Mouse (Mus musculus): ENCODE data around the gene Tlr7. TPM values are rescaled to one million over a fixed set of nuclear protein-coding genes. Genes with fewer than 3 reads are reported as not detected.

Gene Tlr7
- polyA plus RNA-seq, 1 experiment, result 0.99 TPM

DNA sequence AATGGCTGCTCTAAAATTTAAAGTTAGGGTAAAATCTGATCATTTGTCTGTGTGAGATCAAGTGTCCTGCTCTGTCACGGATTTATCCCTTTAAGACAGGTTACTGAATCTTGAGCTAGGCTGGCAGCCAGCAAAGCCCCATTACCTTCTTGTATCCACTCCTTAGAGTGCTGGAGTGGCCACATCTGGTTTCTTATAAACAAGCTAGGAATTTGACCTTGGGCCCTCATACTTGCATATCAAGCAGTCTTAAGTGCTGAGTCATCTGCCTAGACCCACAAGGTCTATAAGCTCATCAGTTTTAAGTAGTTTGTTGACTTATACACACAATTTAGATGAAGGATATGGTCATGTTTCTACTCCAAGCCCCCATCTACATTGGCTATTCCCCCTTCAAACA is 14.0 kb upstream of the Tlr7 start:
- WGBS, result 46% methylated on average over 1 of the region's 1 CpGs
- Histone ChIP-seq H3K27ac (ENCODE audit: insufficient read depth, low read depth, low read length) (peak overlapping the region; percentile 31; the same call in 1 of the 2 replicates), H3K4me3 (ENCODE audit: insufficient read depth, low read depth, low read length) (no peak overlapping the region), H3K27me3 (replicated peaks; ENCODE audit: control insufficient read depth, insufficient read depth, low read length) (no peaks in the 10 kb centered on the region), H3K4me1 (ENCODE audit: control insufficient read depth, insufficient read depth, low read length) (peaks cover 4% of the 10 kb centered on the region), H3K36me3 (ENCODE audit: control insufficient read depth, insufficient read depth, low read length) (no peaks in the 10 kb centered on the region)
- peak; percentile 74 for DNase-seq
- TF ChIP-seq POLR2A (IDR thresholded peaks at IDR 0.05; ENCODE audit: low read depth, low read length), result no peak

DNA sequence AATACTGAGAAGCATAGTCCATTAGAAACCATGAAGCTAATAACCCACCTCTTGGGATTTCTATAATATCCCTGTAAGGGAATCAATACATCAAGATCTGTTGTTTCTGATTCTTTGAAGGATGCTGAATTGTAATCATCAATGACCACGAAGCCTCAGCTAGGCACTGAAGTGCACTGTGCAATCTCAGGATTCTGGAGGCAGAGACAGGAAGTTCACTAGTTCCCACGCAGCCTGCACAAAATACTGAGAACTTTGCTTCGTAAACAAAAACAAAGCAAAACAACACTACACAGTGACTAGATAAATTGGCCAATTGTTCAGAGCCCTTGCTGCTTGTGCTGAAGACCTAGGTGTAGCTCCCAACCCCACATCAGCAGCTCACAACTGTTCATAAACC is 11.5 kb upstream of the Tlr7 start:
- DNase-seq, result no peak
- no peaks in the 10 kb centered on the region for H3K27me3 ChIP-seq (replicated peaks; ENCODE audit: control insufficient read depth, insufficient read depth, low read length)
- 88% methylated on average over 3 of the region's 3 CpGs for WGBS
- H3K27ac ChIP-seq (ENCODE audit: insufficient read depth, low read depth, low read length), result no peak overlapping the region
- no peaks in the 10 kb centered on the region for H3K36me3 ChIP-seq (ENCODE audit: control insufficient read depth, insufficient read depth, low read length)
- TF ChIP-seq POLR2A (IDR thresholded peaks at IDR 0.05; ENCODE audit: low read depth, low read length) (no peak), CTCF (conservative IDR thresholded peaks at IDR 0.05; ENCODE audit: insufficient read depth, insufficient read length, low read depth, low read length) (no peak)
- H3K4me1 ChIP-seq (ENCODE audit: control insufficient read depth, insufficient read depth, low read length), result peaks cover 4% of the 10 kb centered on the region
- H3K4me3 ChIP-seq (ENCODE audit: insufficient read depth, low read depth, low read length), result no peak overlapping the region

GRCm38 (mm10) chrX:167340190-167340589 is 9.8 kb upstream of the Tlr7 start:
- peaks cover 4% of the 10 kb centered on the region for H3K4me1 ChIP-seq (ENCODE audit: control insufficient read depth, insufficient read depth, low read length)
- no peak for TF ChIP-seq POLR2A (IDR thresholded peaks at IDR 0.05; ENCODE audit: low read depth, low read length)
- TF ChIP-seq CTCF (conservative IDR thresholded peaks at IDR 0.05; ENCODE audit: insufficient read depth, insufficient read length, low read depth, low read length), result no peak
- 96% methylated on average over 2 of the region's 2 CpGs for WGBS
- H3K4me3 ChIP-seq (ENCODE audit: insufficient read depth, low read depth, low read length), result no peak overlapping the region
- no peaks in the 10 kb centered on the region for H3K27me3 ChIP-seq (replicated peaks; ENCODE audit: control insufficient read depth, insufficient read depth, low read length)
- no peaks in the 10 kb centered on the region for H3K36me3 ChIP-seq (ENCODE audit: control insufficient read depth, insufficient read depth, low read length)
- H3K27ac ChIP-seq (ENCODE audit: insufficient read depth, low read depth, low read length), result no peak overlapping the region
- DNase-seq, result no peak

GRCm38 (mm10) chrX:167337990-167338389 is 7.6 kb upstream of the Tlr7 start:
- 88% methylated on average over 1 of the region's 1 CpGs for WGBS
- no peak for DNase-seq
- H3K27me3 ChIP-seq (replicated peaks; ENCODE audit: control insufficient read depth, insufficient read depth, low read length), result no peaks in the 10 kb centered on the region
- no peaks in the 10 kb centered on the region for H3K36me3 ChIP-seq (ENCODE audit: control insufficient read depth, insufficient read depth, low read length)
- no peaks in the 10 kb centered on the region for H3K4me1 ChIP-seq (ENCODE audit: control insufficient read depth, insufficient read depth, low read length)
- no peak overlapping the region for H3K27ac ChIP-seq (ENCODE audit: insufficient read depth, low read depth, low read length)
- no peak for TF ChIP-seq POLR2A (IDR thresholded peaks at IDR 0.05; ENCODE audit: low read depth, low read length)
- TF ChIP-seq CTCF (conservative IDR thresholded peaks at IDR 0.05; ENCODE audit: insufficient read depth, insufficient read length, low read depth, low read length), result no peak
- H3K4me3 ChIP-seq (ENCODE audit: insufficient read depth, low read depth, low read length), result no peak overlapping the region

DNA sequence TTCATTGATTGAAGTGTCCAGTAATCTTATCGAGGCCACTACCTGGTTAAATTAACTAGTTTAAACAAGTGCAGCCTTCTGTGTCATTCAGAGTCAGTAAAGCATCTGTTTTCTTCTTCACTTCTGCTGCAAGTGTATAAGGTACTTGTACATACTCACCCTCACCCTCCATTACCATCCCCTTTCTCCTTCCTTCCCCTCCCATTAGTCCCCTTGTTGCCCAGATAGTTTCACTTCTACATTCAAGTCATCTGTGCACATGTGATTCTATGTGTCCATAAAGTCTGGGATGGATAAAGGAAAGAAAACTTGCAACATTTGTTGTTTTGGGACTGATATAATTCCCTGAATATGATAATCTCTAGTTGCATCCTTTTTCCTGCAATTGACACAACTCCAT is 4.2 kb upstream of the Tlr7 start:
- H3K27me3 ChIP-seq (replicated peaks; ENCODE audit: control insufficient read depth, insufficient read depth, low read length), result no peaks in the 10 kb centered on the region
- H3K4me3 ChIP-seq (ENCODE audit: insufficient read depth, low read depth, low read length), result no peak overlapping the region
- 100% methylated on average over 1 of the region's 1 CpGs for WGBS
- TF ChIP-seq POLR2A (IDR thresholded peaks at IDR 0.05; ENCODE audit: low read depth, low read length) (no peak), CTCF (conservative IDR thresholded peaks at IDR 0.05; ENCODE audit: insufficient read depth, insufficient read length, low read depth, low read length) (no peak)
- H3K27ac ChIP-seq (ENCODE audit: insufficient read depth, low read depth, low read length), result no peak overlapping the region
- DNase-seq, result no peak
- H3K36me3 ChIP-seq (ENCODE audit: control insufficient read depth, insufficient read depth, low read length), result no peaks in the 10 kb centered on the region
- no peaks in the 10 kb centered on the region for H3K4me1 ChIP-seq (ENCODE audit: control insufficient read depth, insufficient read depth, low read length)

DNA sequence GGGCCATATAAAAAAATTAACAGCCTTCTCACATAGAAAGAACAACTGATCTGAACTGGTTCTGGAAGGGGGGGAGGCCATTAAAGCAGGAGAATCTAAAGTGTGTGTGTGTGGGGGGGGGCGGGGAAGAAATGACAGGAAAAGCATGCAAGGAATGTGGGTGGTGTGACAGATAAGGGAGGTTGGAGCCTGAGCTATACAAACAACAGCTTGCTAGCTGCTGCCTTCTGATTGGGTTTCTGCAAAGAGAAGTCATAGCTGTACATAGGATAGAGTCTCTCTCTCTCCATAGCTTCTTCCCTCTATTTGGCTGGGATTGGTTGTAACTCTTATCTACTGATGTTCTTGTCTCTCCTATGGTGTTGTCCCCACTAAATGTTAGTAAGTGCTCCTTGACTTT is 2.2 kb upstream of the Tlr7 start:
- H3K27me3 ChIP-seq (replicated peaks; ENCODE audit: control insufficient read depth, insufficient read depth, low read length), result no peaks in the 10 kb centered on the region
- WGBS, result 71% methylated on average over 1 of the region's 1 CpGs

DNA sequence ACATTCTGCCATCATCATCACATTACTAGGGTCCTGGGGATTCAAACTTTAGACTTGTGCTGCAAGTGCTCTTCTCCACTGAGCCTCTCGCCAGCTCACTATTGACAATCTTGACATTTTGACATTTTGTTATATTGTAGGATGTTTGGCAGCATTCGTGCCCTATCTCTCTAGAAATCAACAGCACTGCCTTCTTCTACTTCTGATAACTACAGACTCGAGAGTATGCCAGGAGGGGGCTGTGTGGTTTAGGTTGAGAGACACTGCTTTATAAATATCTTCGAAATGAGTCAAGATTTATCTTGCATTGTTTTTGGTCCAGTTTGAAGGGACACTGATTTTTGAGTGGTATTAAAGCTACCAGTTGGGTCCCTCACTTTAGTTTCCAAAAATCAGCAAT is 635 bp upstream of the Tlr7 start:
- TF ChIP-seq POLR2A (IDR thresholded peaks at IDR 0.05; ENCODE audit: low read depth, low read length), result no peak
- no peak for TF ChIP-seq CTCF (conservative IDR thresholded peaks at IDR 0.05; ENCODE audit: insufficient read depth, insufficient read length, low read depth, low read length)
- no peak overlapping the region for H3K4me3 ChIP-seq (ENCODE audit: insufficient read depth, low read depth, low read length)
- DNase-seq, result no peak
- no peaks in the 10 kb centered on the region for H3K27me3 ChIP-seq (replicated peaks; ENCODE audit: control insufficient read depth, insufficient read depth, low read length)
- H3K4me1 ChIP-seq (ENCODE audit: control insufficient read depth, insufficient read depth, low read length), result no peaks in the 10 kb centered on the region
- H3K36me3 ChIP-seq (ENCODE audit: control insufficient read depth, insufficient read depth, low read length), result no peaks in the 10 kb centered on the region
- H3K27ac ChIP-seq (ENCODE audit: insufficient read depth, low read depth, low read length), result no peak overlapping the region
- 73% methylated on average over 4 of the region's 4 CpGs for WGBS

More for the DNA sequence above, 2.2 kb upstream of the Tlr7 start:
- Histone ChIP-seq H3K4me3 (ENCODE audit: insufficient read depth, low read depth, low read length) (no peak overlapping the region), H3K36me3 (ENCODE audit: control insufficient read depth, insufficient read depth, low read length) (no peaks in the 10 kb centered on the region), H3K27ac (ENCODE audit: insufficient read depth, low read depth, low read length) (no peak overlapping the region), H3K4me1 (ENCODE audit: control insufficient read depth, insufficient read depth, low read length) (no peaks in the 10 kb centered on the region)
- no peak for DNase-seq
- no peak for TF ChIP-seq CTCF (conservative IDR thresholded peaks at IDR 0.05; ENCODE audit: insufficient read depth, insufficient read length, low read depth, low read length)
- TF ChIP-seq POLR2A (IDR thresholded peaks at IDR 0.05; ENCODE audit: low read depth, low read length), result no peak

GRCm38 (mm10) chrX:167329620-167330019 is 738 bp downstream of the Tlr7 start:
- WGBS, result 100% methylated on average over 1 of the region's 1 CpGs
- no peak for DNase-seq
- Histone ChIP-seq H3K4me1 (ENCODE audit: control insufficient read depth, insufficient read depth, low read length) (no peaks in the 10 kb centered on the region), H3K27ac (ENCODE audit: insufficient read depth, low read depth, low read length) (no peak overlapping the region), H3K36me3 (ENCODE audit: control insufficient read depth, insufficient read depth, low read length) (no peaks in the 10 kb centered on the region), H3K4me3 (ENCODE audit: insufficient read depth, low read depth, low read length) (no peak overlapping the region), H3K27me3 (replicated peaks; ENCODE audit: control insufficient read depth, insufficient read depth, low read length) (no peaks in the 10 kb centered on the region)
- TF ChIP-seq POLR2A (IDR thresholded peaks at IDR 0.05; ENCODE audit: low read depth, low read length), result no peak
- TF ChIP-seq CTCF (conservative IDR thresholded peaks at IDR 0.05; ENCODE audit: insufficient read depth, insufficient read length, low read depth, low read length), result no peak
